Mouse (Mus musculus) left cerebral cortex, postnatal 14 days (tissue): ENCODE results near the gene Atg4d. TPM values are rescaled to one million over a fixed set of nuclear protein-coding genes. Genes with fewer than 3 reads are reported as not detected.
"Not testable (repeated sequence)": the region's sequence is repeated elsewhere in the genome, so short reads cannot be mapped to it uniquely, and the experiment has no call there.

Source experiments
- DNase-seq, 2 experiments: peaks; one replicate each; pipeline ENCODE4 v3.0.0; 2021 to 2022; ENCODE audit warnings: low spot score in 2 of 2, mixed read lengths in 1 of 2
- intact Hi-C: fragments of 180-260 bp; cut with DNase I; formaldehyde crosslinking; loops from one replicate; pipeline ENCODE4 v1.15.1; 2025
- total RNA-seq, 2 experiments: library from RNA; stranded (reverse); gene quantifications; 2 replicates each; pipeline ENCODE4 v1.2.3; 2021

Atg4d gene
- total RNA-seq, 2 experiments from 2014 or later = 35.3 to 37.5 TPM

GRCm38 (mm10) chr9:21265611-21266010 is 518 bp downstream of the Atg4d start:
- intact Hi-C loops = no loop called here
- no peak for DNase-seq

DNA sequence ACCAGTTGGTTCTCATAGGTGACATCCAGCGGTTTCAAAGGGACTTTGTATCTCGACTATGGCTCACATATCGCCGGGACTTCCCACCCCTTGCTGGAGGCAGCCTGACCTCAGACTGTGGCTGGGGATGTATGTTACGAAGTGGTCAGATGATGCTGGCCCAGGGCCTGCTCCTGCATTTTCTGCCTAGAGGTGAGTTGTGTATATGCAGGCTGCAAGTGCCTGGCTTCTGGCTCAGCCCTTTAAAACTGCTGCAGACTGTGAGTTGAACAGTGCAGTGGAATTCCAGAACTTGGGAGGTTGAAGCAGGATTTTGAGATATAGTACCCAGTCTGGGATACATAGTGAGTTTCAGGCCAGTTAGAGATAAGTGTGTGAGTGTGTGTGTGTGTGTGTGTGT is 1.8 kb downstream of the Atg4d start:
- intact Hi-C loops = no loop called here

GRCm38 (mm10) chr9:21268305-21268704 is 3.2 kb downstream of the Atg4d start:
- intact Hi-C loops = no loop called here
- DNase-seq = no peak

More for the DNA sequence above, 1.8 kb downstream of the Atg4d start:
- DNase-seq = no peak

DNA sequence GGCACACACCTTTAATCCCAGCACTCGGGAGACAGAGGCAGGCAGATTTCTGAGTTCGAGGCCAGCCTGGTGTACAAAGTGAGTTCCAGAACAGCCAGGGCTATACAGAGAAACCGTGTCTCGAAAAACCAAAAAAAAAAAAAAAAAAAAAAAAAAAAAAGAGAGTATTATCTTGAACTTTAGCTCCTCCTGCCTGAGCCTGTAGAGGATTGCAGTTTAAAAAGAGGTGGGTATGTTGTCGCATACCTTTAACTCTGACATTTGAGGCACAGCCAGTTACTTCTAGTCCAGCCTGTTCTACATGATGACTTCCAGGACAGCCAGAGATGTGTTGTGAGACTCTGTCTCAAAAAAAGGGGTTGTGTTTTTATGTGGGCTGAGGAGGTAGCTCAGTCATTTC is 4.5 kb downstream of the Atg4d start:
- intact Hi-C loops, DNase-seq: not testable (repeated sequence)

GRCm38 (mm10) chr9:21272391-21272790 is 7.3 kb downstream of the Atg4d start:
- intact Hi-C loops = no loop called here

GRCm38 (mm10) chr9:21273094-21273493 is 8.0 kb downstream of the Atg4d start:
- no peak for DNase-seq
- intact Hi-C loops = no loop called here

More at GRCm38 (mm10) chr9:21272391-21272790, 7.3 kb downstream of the Atg4d start:
- DNase-seq = no peak

GRCm38 (mm10) chr9:21273520-21274228 is 8.6 kb downstream of the Atg4d start:
- DNase-seq = no peak
- intact Hi-C loops = no loop called here

DNA sequence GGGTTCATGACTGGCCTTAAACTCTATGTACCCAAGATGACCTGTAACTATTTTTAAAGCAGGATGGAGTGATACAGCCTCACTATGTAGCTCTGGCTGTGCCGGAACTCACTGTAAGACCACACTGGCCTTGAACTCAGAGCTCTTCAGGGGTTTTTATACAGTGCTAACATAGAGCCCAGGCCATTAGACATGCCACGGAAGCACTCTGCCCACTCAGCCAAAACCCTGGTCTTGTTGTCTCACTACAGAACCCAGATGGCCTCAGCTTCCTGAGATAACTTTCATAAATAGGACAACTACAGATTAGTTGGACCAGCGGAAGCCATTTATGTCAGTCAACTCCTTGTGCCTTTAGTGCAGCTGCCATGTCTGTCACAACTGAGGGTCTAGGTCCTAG is 9.2 kb downstream of the Atg4d start:
- DNase-seq = no peak
- intact Hi-C loops = no loop called here

DNA sequence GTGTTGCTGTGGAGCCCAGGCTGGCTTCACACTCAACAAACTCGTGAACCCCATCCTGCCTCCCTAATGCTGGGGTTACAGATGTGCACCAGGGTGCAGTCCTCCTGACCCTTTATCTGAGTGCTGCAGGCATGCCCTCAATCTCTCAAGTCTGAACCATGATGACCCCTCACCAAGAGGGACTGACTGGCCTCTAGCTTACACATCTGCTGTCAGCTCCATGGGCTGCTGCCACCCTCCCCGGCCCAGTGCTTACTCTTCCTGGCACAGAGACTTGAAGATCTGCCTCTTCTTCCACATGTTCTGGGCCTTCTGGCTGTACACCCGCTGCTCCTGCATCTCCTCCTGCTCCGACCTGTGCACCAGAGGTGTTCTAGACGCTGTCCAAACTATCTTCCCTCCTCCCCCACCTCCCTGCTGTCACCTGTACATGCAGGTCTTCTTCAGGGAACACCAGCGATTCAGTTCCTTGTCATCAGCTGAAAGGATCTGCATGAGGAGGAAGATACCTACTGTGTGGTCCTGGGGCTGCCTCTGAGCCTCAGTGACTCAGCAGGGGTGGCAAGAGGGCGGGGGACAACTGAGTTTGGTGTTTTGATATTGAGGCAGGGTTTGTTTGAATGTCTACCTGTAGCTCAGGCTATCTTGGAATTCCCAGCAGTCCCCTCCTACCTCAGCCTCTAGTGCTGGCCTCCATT is 10.1 kb downstream of the Atg4d start:
- no peak for DNase-seq
- intact Hi-C loops = no loop called here

GRCm38 (mm10) chr9:21275727-21276126 is 10.6 kb downstream of the Atg4d start:
- intact Hi-C loops = no loop called here
- no peak for DNase-seq

DNA sequence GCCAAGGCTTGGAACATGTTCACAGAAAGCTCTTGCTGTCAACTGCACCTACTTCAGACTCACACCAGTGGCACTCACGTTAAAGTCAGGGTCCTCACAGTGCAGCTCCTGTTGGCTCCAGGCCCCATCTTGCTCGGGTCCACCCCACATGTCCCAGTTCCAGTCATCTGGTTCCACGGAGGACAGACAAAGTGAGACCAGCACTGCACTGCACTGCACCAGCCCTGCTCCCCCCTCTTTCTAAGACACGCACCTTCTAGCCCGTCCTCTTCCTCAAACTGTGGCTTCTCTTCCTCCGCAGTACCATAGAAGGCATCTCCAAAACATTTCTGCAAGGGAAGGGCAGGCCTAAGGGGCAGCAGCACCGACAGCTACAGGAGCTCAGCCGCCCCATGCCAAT is 11.2 kb downstream of the Atg4d start:
- no peak for DNase-seq
- intact Hi-C loops = no loop called here

DNA sequence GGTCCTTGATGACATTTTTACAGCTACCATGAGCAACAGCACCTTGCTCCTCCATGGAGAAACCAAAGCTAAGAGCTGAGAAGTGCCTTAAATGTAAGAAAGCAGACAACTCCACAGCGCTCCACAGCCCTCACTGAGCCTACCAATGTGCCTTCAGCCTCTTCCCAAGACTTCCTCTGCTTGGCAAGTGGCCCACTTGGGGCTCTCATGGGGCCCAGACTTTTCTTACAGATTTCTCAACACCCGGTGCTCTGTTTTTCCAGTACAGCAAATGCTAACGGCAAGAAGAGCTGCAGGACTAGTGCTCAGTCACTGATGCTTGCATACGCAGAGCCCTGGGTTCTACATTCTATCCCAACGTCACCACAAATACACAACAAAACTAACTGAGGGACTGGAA is 12.7 kb downstream of the Atg4d start:
- DNase-seq = no peak
- intact Hi-C loops = no loop called here

GRCm38 (mm10) chr9:21283591-21283990 is 18.5 kb downstream of the Atg4d start:
- intact Hi-C loops = no loop called here
- DNase-seq = no peak

DNA sequence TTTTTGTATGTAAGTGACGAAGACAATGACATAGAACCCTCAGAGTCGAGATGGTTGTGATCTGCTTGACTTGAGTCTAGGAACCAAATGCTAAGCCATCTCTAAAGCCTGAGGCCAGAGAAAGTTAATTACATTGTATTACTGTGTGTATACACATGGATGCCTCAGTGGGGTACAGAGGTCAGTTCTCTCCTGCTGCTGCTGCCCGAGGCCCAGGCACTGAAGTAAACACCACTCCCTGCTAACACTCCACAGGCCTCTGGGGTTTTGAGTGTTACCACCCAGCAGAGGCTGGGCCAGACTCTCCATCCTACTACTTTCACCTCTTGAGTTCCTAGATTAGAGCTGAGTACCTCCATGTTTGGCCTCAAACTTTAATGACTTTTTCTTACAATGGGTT is 18.9 kb downstream of the Atg4d start:
- no peak for DNase-seq
- intact Hi-C loops = no loop called here

DNA sequence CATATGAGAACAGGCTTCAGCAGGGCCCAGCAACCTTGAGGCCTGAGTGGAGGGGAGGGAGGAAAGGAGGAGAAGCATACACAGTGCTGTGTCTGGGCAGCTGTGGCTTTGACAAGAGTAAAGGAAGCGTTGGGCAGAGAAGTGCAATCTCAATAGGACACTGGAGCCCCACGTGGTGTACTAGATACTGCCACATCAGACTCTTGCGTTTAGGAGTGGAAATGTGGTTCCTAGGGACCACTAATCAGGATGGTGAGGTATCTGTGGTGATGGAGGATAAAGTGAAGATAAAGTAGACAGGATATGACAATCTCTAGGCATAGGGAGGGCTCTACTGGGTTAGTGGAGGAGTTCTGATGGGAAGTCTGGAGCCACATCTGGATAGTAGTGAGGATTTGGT is 21.7 kb downstream of the Atg4d start:
- intact Hi-C loops = no loop called here

DNA sequence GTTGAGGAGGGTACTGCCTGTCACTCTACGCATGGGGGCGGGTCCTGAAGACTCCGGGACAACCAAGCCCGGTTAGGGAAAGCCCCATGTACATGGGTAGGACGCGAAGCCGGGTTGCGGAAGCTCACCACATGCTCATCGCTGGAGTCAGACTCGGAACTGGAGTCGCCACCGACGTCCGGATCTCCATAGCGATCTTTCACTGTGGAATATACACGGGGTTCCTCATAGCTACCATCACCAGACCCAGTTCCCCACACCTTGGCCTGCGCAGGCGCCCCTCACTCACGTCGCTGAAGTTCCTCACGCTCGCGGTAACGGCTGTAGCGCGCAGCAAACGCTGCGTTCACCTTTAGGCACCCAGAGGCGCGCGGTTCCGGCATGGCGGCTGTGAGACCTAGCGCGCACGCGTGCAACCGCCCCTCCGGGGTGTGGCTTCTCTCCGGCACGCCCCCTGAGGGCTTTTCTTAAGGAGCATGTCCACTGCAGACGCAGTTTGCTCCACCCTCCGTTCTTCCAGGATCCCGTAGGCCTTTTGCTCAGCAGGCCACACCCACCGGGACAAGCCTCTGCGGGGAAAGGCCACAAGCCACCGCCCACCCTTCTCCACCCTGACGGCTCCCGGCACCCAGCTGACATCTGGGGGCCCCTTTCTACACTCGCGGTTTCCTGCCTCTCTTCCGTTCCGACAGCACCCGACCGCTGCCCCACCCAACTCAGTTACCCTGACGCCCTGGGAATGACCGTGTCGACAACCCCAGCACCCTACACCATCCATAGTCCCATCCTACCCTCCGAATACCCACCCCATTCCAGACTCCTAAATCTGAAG is 22.7 kb downstream of the Atg4d start, which contains the start of gene Kri1:
Gene Kri1, minus strand, starts transcription at position 399 of the 832 bp plus-strand sequence.
- peak; percentile 97 for DNase-seq
- intact Hi-C loops = no loop called here

More for the DNA sequence above, 21.7 kb downstream of the Atg4d start:
- DNase-seq = no peak

DNA sequence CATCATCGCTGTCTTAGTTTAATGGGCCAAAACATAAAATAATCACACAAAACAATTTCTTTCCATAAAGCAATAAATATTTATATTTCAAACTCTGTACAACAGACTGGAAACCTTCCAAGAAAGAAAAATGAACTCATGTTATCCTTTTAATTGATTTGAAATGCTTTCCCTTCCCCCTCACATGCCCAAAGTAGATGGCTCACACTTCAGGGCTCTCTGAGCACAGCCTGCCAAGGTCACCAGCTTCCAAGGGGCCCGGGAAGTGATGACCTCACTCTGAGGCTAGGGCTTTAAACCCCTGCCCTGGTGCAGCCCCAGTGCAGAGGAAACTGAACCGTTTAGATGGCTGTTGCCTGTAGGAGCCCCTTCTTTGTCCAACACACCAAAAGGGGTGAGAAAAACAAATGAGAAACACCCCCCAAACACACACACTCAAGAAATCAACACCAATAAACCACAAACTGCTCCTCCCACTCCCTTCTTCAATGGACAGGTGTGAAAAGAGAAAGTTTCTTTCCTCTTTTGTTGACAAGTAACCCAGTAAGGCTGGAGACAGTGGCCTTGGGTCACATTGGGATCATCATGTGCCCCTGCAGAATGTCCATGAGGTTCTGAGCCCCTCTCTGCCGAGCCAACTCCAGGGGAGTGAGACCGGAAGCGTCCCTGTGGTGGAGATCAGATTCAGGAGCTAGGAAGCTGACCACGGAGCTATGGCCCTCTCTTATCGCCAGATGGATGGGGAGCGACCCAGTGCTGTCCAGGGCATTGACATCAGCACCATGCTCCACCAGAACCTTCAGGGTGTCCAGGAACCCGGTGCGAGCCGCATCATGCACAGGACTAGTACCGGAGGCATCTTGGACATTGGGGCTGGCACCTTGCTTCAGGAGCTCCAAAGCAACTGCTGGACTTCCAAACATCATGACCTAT is 23.6 kb downstream of the Atg4d start:
- no peak for DNase-seq
- intact Hi-C loops = no loop called here

- intact Hi-C loops = no loop called here
- no peak for DNase-seq
These were observed 24.2 kb downstream of the Atg4d start for GRCm38 (mm10) chr9:21289337-21289671.

DNA sequence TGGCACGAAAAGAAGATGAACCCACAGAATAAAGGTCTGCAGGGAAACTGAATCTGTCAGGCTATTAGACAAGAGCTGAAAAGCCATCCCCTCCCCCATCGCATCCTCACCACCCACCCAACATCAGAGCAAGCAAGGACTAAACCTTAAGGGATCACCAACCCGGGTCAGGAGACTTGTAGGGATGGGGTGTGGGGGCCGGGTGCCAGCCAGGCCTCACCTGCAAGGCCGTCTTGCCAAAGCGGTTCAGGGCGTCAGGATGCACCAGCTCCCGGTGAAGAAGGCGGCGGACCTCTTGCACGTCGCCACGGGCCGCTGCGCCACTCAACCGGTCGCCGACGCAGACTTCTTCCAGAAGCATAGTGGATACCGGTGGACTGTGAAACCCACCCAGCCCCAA is 25.5 kb downstream of the Atg4d start:
- intact Hi-C loops = no loop called here
- peak in 1 of 2 experiments; percentile 61 for DNase-seq
